Mouse (Mus musculus) heart, embryonic 14.5 days (tissue): Measurements from ENCODE around the gene Slc17a2. TPM values are rescaled to one million over a fixed set of nuclear protein-coding genes. Genes with fewer than 3 reads are reported as not detected.
"Not testable (repeated sequence)": the region's sequence is repeated elsewhere in the genome, so short reads cannot be mapped to it uniquely, and the experiment has no call there.

ENCODE experiments used
- ATAC-seq: fragments of 200-750 bp; cut with Nextera tagmentation; 2 replicates; pipeline ENCODE4 v1.8.0; 2017; ENCODE audit warnings: low read depth, moderate TSS enrichment; ENCODE audit not compliant: insufficient number of reproducible peaks, insufficient read depth, low FRiP score
- H3K27ac ChIP-seq, 2 experiments: fragments of 200-500 bp in 1 of 2; fragments of 300-500 bp in 1 of 2; sonication (generic) in 1 of 2; replicated peaks in 1 of 2; 2 replicates each; pipeline ENCODE4 v1.5.1; 2012 to 2014; ENCODE audit warnings: low read depth in 2 of 2, low read length in 2 of 2, control low read depth in 1 of 2, mild to moderate bottlenecking in 1 of 2, mixed read lengths in 1 of 2; ENCODE audit not compliant: control insufficient read depth in 1 of 2, insufficient read depth in 1 of 2
- H3K27me3 ChIP-seq: fragments of 300-500 bp; sonication (generic); 2 replicates; pipeline ENCODE4 v1.6.1; 2014; ENCODE audit warnings: mild to moderate bottlenecking, low read length, control low read depth; ENCODE audit not compliant: control insufficient read depth, insufficient read depth
- H3K36me3 ChIP-seq: fragments of 300-500 bp; sonication (generic); 2 replicates; pipeline ENCODE4 v1.6.1; 2014; ENCODE audit warnings: mild to moderate bottlenecking, control low read depth, low read length, mixed read lengths; ENCODE audit not compliant: control insufficient read depth, insufficient read depth
- H3K4me1 ChIP-seq, 2 experiments: fragments of 200-500 bp in 1 of 2; fragments of 300-500 bp in 1 of 2; sonication (generic) in 1 of 2; 2 replicates each; pipeline ENCODE4 v1.6.1; 2012 to 2014; ENCODE audit warnings: low read length in 2 of 2, control low read depth in 1 of 2, mixed read lengths in 1 of 2; ENCODE audit not compliant: control insufficient read depth in 2 of 2, insufficient read depth in 2 of 2
- H3K4me2 ChIP-seq: fragments of 300-500 bp; sonication (generic); 2 replicates; pipeline ENCODE4 v1.6.1; 2014; ENCODE audit warnings: mild to moderate bottlenecking, low read length
- H3K4me3 ChIP-seq, 2 experiments: fragments of 200-500 bp in 1 of 2; fragments of 300-500 bp in 1 of 2; sonication (generic) in 1 of 2; 2 replicates each; pipeline ENCODE4 v1.5.1; 2012 to 2014; ENCODE audit warnings: low read length in 2 of 2, mild to moderate bottlenecking in 2 of 2, control low read depth in 1 of 2, low read depth in 1 of 2, moderate library complexity in 1 of 2; ENCODE audit not compliant: control insufficient read depth in 1 of 2, insufficient read depth in 1 of 2
- H3K9ac ChIP-seq: fragments of 300-500 bp; sonication (generic); 2 replicates; pipeline ENCODE4 v1.6.1; 2014; ENCODE audit warnings: mild to moderate bottlenecking, low read length
- H3K9me3 ChIP-seq: fragments of 300-500 bp; sonication (generic); 2 replicates; pipeline ENCODE4 v1.6.1; 2016; ENCODE audit warnings: low read length, control low read depth; ENCODE audit not compliant: control insufficient read depth
- WGBS: fragments of 180-500 bp; shearing (Covaris S2); extraction: QIAGEN DNeasy Blood & Tissue Kit; methylation state at CpG from one replicate; pipeline ENCODE4 v1.1.7; 2014; 5-methylcytosine and 5-hydroxymethylcytosine counted together
- polyA plus RNA-seq: library from polyadenylated mRNA; unstranded; fragments of >200 nt; fragmentation: Nextera tagmentation; extraction: Ambion mirVana; gene quantifications from 2 replicates; pipeline ENCODE4 v1.2.1, GENCODE M21; 2014

Slc17a2 gene
- polyA plus RNA-seq, 1 experiment from 2014 or later, result not detected

- H3K4me2 ChIP-seq, result no peak overlapping the region
- no peak for ATAC-seq
- no peak overlapping the region for H3K9ac ChIP-seq
- peaks cover 11 to 20% of the 10 kb centered on the region in 2 experiments for H3K4me1 ChIP-seq
- no peak overlapping the region for H3K27ac ChIP-seq
- H3K36me3 ChIP-seq, result no peaks in the 10 kb centered on the region
- no peak overlapping the region for H3K4me3 ChIP-seq
- H3K27me3 ChIP-seq, result no peaks in the 10 kb centered on the region
- H3K9me3 ChIP-seq, result no peaks in the 10 kb centered on the region
Measured at GRCm38 (mm10) chr13:23766772-23767171, 40.0 kb upstream of the Slc17a2 start.

- no peak for ATAC-seq
- WGBS, result 43% methylated on average over 5 of the region's 5 CpGs
- H3K4me1 ChIP-seq, result peaks cover 14 to 16% of the 10 kb centered on the region in 2 experiments
- H3K36me3 ChIP-seq, result no peaks in the 10 kb centered on the region
- no peak overlapping the region for H3K4me3 ChIP-seq
- no peaks in the 10 kb centered on the region for H3K27me3 ChIP-seq
- H3K27ac ChIP-seq, result no peak overlapping the region
- H3K9ac ChIP-seq, result no peak overlapping the region
- no peak overlapping the region for H3K4me2 ChIP-seq
- H3K9me3 ChIP-seq, result no peaks in the 10 kb centered on the region
Measured at GRCm38 (mm10) chr13:23768834-23769397, 37.9 kb upstream of the Slc17a2 start.

- H3K27ac ChIP-seq, ATAC-seq, H3K4me3 ChIP-seq, H3K4me2 ChIP-seq, H3K27me3 ChIP-seq, H3K9me3 ChIP-seq, H3K36me3 ChIP-seq, H3K9ac ChIP-seq: not testable (repeated sequence)
- WGBS, result 91% methylated on average over 2 of the region's 2 CpGs
- peaks cover 7 to 10% of the 10 kb centered on the region in 2 experiments; a peak in 3 of 4 replicates for H3K4me1 ChIP-seq
Measured at GRCm38 (mm10) chr13:23769613-23770012, 37.2 kb upstream of the Slc17a2 start, which contains the start of gene Trim38. TSS of gene Trim38 (plus strand) at chr13:23769913.

GRCm38 (mm10) chr13:23772561-23773313 is 34.1 kb upstream of the Slc17a2 start:
- no peak overlapping the region for H3K27ac ChIP-seq
- peak; percentile 80; the same call in 1 of the 2 replicates for ATAC-seq
- H3K9me3 ChIP-seq, result no peaks in the 10 kb centered on the region
- H3K4me1 ChIP-seq, result peaks cover 6 to 10% of the 10 kb centered on the region in 2 experiments; a peak in 3 of 4 replicates
- H3K4me2 ChIP-seq, result peak overlapping the region; percentile 57
- H3K27me3 ChIP-seq, result no peaks in the 10 kb centered on the region
- WGBS, result 16% methylated on average over 21 of the region's 21 CpGs
- H3K4me3 ChIP-seq, result 0 out of 4 replicates have a peak overlapping the region, but pooled peaks of 1 of the 2 experiments have one; percentile 7
- no peaks in the 10 kb centered on the region for H3K36me3 ChIP-seq
- H3K9ac ChIP-seq, result no peak overlapping the region

GRCm38 (mm10) chr13:23778339-23778738 is 28.5 kb upstream of the Slc17a2 start:
- Histone ChIP-seq H3K9ac (no peak overlapping the region), H3K4me2 (no peak overlapping the region), H3K27ac (no peak overlapping the region), H3K36me3 (no peaks in the 10 kb centered on the region), H3K4me1 (peaks cover 0 to 5% of the 10 kb centered on the region in 2 experiments; a peak in 1 of 4 replicates), H3K27me3 (no peaks in the 10 kb centered on the region), H3K4me3 (no peak overlapping the region), H3K9me3 (no peaks in the 10 kb centered on the region)
- ATAC-seq, result no peak
- WGBS, result 91% methylated on average over 7 of the region's 7 CpGs

GRCm38 (mm10) chr13:23779025-23779424 is 27.8 kb upstream of the Slc17a2 start:
- Histone ChIP-seq H3K36me3 (no peaks in the 10 kb centered on the region), H3K9ac (no peak overlapping the region), H3K4me1 (0 out of 4 replicates have a peak, but pooled peaks cover 0 to 3% of the 10 kb centered on the region in 2 experiments), H3K27ac (no peak overlapping the region), H3K27me3 (no peaks in the 10 kb centered on the region), H3K4me2 (no peak overlapping the region), H3K9me3 (no peaks in the 10 kb centered on the region), H3K4me3 (no peak overlapping the region)
- ATAC-seq, result no peak
- WGBS, result 47% methylated on average over 4 of the region's 4 CpGs

GRCm38 (mm10) chr13:23792520-23792919 is 14.3 kb upstream of the Slc17a2 start:
- Histone ChIP-seq H3K36me3 (no peaks in the 10 kb centered on the region), H3K4me3 (no peak overlapping the region), H3K27me3 (no peaks in the 10 kb centered on the region), H3K4me1 (no peaks in the 10 kb centered on the region), H3K4me2 (no peak overlapping the region), H3K9me3 (no peaks in the 10 kb centered on the region), H3K9ac (no peak overlapping the region), H3K27ac (no peak overlapping the region)
- ATAC-seq, result no peak
- 29% methylated on average over 2 of the region's 2 CpGs for WGBS
